ENCODE assay signal across 10 mouse cellular contexts in the genomic region with DNA sequence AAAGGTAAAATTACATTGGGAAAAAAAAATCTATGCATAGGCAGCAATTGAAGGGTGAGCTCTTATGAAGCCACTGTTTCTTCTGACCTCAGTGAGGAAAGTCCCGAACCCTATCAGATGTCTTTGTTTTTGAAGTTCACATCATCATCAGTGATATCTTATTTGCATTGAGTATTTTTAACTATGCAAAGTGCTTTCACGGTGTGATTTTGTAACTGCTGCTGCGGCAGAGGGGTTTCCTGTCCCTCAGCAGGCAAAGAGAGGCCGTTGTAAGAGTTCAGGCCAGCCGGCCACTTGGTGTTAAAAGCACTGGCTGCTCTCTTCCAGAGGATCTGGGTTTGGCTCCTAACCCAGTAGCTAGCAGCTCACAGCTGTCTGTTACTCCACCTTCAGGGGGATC. TPM values are rescaled to one million over a fixed set of nuclear protein-coding genes. Genes with fewer than 3 reads are reported as not detected.
DNase-seq lines count a peak whose midpoint lies in the region; ATAC-seq lines count a peak whose summit lies in the region.
"Had no signal": no experiment of that assay in that cellular context is flagged by ENCODE, and none has a peak within 500 bp of the region (broad histone marks: within the 10 kb centered on the region; RNA-seq: fewer than 3 reads in every experiment).

No protein-coding gene starts in this region.

- peak; percentile 48 for ATAC-seq in common myeloid progenitor, adult 5-6 weeks (replicated peaks; ENCODE audit: low read depth, poor library complexity, severe bottlenecking)

- DNase-seq in thymus, postnatal 25 days = peak; percentile 13
- no peak for DNase-seq in thymus, postnatal 10 days (ENCODE audit: low spot score in 2 of 2)
- peak; percentile 45 for DNase-seq in naive thymus-derived CD4-positive, alpha-beta T cell, adult 2 months (ENCODE audit: low read depth)
- DNase-seq in embryo, embryonic 11 days = no peak
- DNase-seq in kidney, postnatal 36 days = no peak
- no peak for DNase-seq in cerebellum, adult 9-11 months
- DNase-seq: adrenal gland, postnatal 14 days; kidney, adult 11 months; right cerebral cortex, postnatal 4 days had no signal

RNA-seq across cellular contexts. Expression of gene Eif2a, which starts 8.4 kb away (rescaled TPM):
- 139 and 146 TPM in 2 replicates for total RNA-seq in common myeloid progenitor, adult 5-6 weeks (2017)

RNA-seq across cellular contexts. Expression of gene Serp1, which starts 8.4 kb away (rescaled TPM):
- 70.9 and 73.1 TPM in 2 replicates for total RNA-seq in common myeloid progenitor, adult 5-6 weeks (2017)

RNA-seq across cellular contexts. Expression of gene Selenot, which starts 59.2 kb away (rescaled TPM):
- 156 and 164 TPM in 2 replicates for total RNA-seq in common myeloid progenitor, adult 5-6 weeks (2017)

Comparison
In these comparisons a context has a peak if more than half of its experiments do, and no peak if none do; other contexts are left out.
1. DNase-seq: peak in thymus, postnatal 25 days (single experiment) and naive thymus-derived CD4-positive, alpha-beta T cell, adult 2 months (single experiment); none in thymus, postnatal 10 days (0 of 2), embryo, embryonic 11 days (single experiment), kidney, postnatal 36 days (0 of 2) and cerebellum, adult 9-11 months (single experiment).